ENCODE assay signal across 8 mouse cellular contexts in the genomic region with DNA sequence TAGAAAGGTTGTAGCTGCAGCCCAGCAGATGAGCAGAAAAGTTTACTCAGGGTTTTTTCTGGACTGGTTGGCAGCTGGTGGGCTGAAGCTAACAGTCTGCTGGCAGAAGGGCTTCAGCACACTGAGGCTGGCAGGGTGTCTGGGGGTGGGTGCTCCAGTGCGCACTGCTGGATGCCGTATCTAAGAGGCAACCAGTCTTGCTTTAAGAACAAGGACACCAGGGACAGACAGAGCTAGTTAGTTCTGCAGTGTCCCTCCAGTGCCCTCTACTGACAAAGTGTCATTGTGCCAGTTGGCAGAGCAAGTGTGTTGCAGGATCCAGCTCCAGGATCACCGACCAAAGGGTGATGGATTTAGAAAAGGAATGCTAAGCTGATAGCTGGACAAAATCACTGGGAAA. TPM values are rescaled to one million over a fixed set of nuclear protein-coding genes. Genes with fewer than 3 reads are reported as not detected.
DNase-seq lines count a peak whose midpoint lies in the region; ATAC-seq lines count a peak whose summit lies in the region.

No protein-coding gene starts in this region.

- H3K4me3 ChIP-seq in limb, embryonic 13.5 days = no peak overlapping the region
- H3K4me3 ChIP-seq in neural tube, embryonic 11.5 days (ENCODE audit: low read depth, low read length) = no peak overlapping the region

- H3K4me2 ChIP-seq in limb, embryonic 13.5 days (replicated peaks) = no peak overlapping the region
- no peak overlapping the region for H3K4me2 ChIP-seq in neural tube, embryonic 11.5 days (ENCODE audit: low read depth)

- no peak overlapping the region for H3K27ac ChIP-seq in limb, embryonic 13.5 days
- no peak overlapping the region for H3K27ac ChIP-seq in neural tube, embryonic 11.5 days (ENCODE audit: low read depth, low read length)

- no peaks in the 10 kb centered on the region for H3K9me3 ChIP-seq in limb, embryonic 13.5 days
- H3K9me3 ChIP-seq in neural tube, embryonic 11.5 days (ENCODE audit: control insufficient read depth, low read length) = no peaks in the 10 kb centered on the region

- no peaks in the 10 kb centered on the region for H3K36me3 ChIP-seq in limb, embryonic 13.5 days
- H3K36me3 ChIP-seq in neural tube, embryonic 11.5 days (ENCODE audit: control insufficient read depth, insufficient read depth, low read length) = no peaks in the 10 kb centered on the region

- peak; percentile 48; the same call in 1 of the 2 replicates for ATAC-seq in limb, embryonic 13.5 days (ENCODE audit: low FRiP score, low read depth)
- ATAC-seq in neural tube, embryonic 11.5 days (ENCODE audit: insufficient read depth, low FRiP score, low TSS enrichment) = peak; percentile 72; the same call in 1 of the 2 replicates
- no peak for ATAC-seq in inflammation-experienced regulatory T-cells, adult 6 months

- WGBS in limb, embryonic 13.5 days = 18% methylated on average over 3 of the region's 3 CpGs
- WGBS in neural tube, embryonic 11.5 days = 18% methylated on average over 3 of the region's 3 CpGs

- peaks cover 12% of the 10 kb centered on the region; the same call in 1 of the 2 replicates for H3K27me3 ChIP-seq in limb, embryonic 13.5 days
- no peaks in the 10 kb centered on the region for H3K27me3 ChIP-seq in neural tube, embryonic 11.5 days (ENCODE audit: control insufficient read depth, insufficient read depth, low read length)

- H3K9ac ChIP-seq in limb, embryonic 13.5 days = no peak overlapping the region
- H3K9ac ChIP-seq in neural tube, embryonic 11.5 days (ENCODE audit: low read length) = no peak overlapping the region

- peak; percentile 13 to 18 for DNase-seq in spleen, postnatal 36 days (ENCODE audit: low spot score in 2 of 2)
- DNase-seq in spleen, adult 12 weeks (ENCODE audit: low spot score) = no peak
- DNase-seq in cerebellum, postnatal 25 days = peak; percentile 64 to 78
- DNase-seq in gastrocnemius, postnatal 10 days = peak; percentile 30
- peak; percentile 90 for DNase-seq in kidney, adult 9 months
- peak; percentile 65 for DNase-seq in neural tube, embryonic 11.5 days (ENCODE audit: low spot score)

- H3K4me1 ChIP-seq in limb, embryonic 13.5 days = peaks cover 10% of the 10 kb centered on the region
- H3K4me1 ChIP-seq in neural tube, embryonic 11.5 days (ENCODE audit: control insufficient read depth, insufficient read depth, low read length) = no peaks in the 10 kb centered on the region

RNA-seq across cellular contexts. Expression of a gene that starts 11.2 kb away (rescaled TPM):
- total RNA-seq in gastrocnemius, postnatal 10 days (2021) = 100 to 1,000 TPM in 1 of 2 experiments, 1 to 10 TPM in 1; 1.9 to 242 TPM
- 11.1 and 11.3 TPM in 2 replicates for polyA plus RNA-seq in limb, embryonic 13.5 days (2015; fragmentation: Nextera tagmentation; extraction: Ambion mirVana)
- polyA plus RNA-seq in neural tube, embryonic 11.5 days (2014; fragmentation: Nextera tagmentation; extraction: Ambion mirVana) = 5.3 and 6.0 TPM in 2 replicates
- polyA plus RNA-seq in inflammation-experienced regulatory T-cells, adult 6 months (2017; shearing (Covaris generic)) = 1 to 10 TPM; 1.7 to 8.4 (median 2.4) TPM

RNA-seq across cellular contexts. Expression of a gene that starts 13.1 kb away (rescaled TPM):
- 10 to 100 TPM; 24.8 to 32.6 TPM for total RNA-seq in gastrocnemius, postnatal 10 days (2021)
- 22.6 and 22.7 TPM in 2 replicates for polyA plus RNA-seq in limb, embryonic 13.5 days (2015; fragmentation: Nextera tagmentation; extraction: Ambion mirVana)
- 14.6 and 14.7 TPM in 2 replicates for polyA plus RNA-seq in neural tube, embryonic 11.5 days (2014; fragmentation: Nextera tagmentation; extraction: Ambion mirVana)
- polyA plus RNA-seq in inflammation-experienced regulatory T-cells, adult 6 months (2017; shearing (Covaris generic)) = under 1 TPM in 1 of 3 experiments, not detected in 2; 0.18 TPM

Comparison
In these comparisons a context has a peak if more than half of its experiments do, and no peak if none do; other contexts are left out.
1. RNA of a gene that starts 13.1 kb away (polyA plus RNA-seq): 22.6 to 22.7 TPM in limb, embryonic 13.5 days and 14.6 to 14.7 TPM in neural tube, embryonic 11.5 days; 0.18 TPM in inflammation-experienced regulatory T-cells, adult 6 months; every median in the first group is over 10 times any median in the second.